Mouse (Mus musculus): ENCODE measurements at regions not wholly inside any gene's neighbourhood (a gene's known extent, or its start where the extent isn't known, plus 50 kb on each side); places are given as distances from the start of the nearest gene placed in this dataset.
A peak's percentile ranks its signal among the peaks of the same experiment; 100 is the strongest.

DNA sequence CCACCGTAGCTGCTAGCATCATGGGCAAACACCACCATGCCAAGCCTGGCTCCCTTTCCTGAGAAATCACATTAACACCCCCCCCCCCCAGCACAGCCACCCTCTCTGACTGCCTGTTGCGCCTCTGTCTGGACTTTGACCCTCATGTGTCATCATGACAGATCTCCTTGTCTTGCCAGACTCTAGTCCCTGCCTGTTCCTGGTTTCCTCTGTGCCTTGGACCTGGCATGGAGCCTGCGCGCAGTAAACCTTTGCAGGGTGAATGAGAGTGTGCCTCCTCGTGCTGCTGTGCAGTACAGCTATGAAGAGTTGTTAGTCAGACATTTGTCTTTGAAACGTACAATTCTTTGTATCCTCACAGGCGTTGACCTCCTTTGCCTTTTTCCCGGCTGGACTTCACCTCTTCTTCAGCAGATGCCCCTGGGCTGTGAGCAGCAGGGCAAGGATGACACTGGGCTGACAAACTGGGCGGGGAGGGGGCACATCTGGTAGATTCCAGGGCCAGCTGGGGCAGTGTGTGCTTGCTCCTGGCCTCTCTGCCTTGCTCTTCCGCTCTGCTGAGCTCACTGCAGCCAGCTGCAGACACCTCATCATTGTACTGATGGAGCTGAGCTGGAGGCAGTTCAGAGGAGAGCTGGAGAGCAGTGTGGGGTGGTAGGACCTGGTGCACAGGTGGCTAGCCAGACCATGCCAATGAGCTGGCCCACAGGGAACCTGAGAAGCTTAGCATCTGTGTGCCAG is 134.2 kb upstream of the Pja1 start:
- intact Hi-C loops (cut with DNase I): no loop called here
- H3K36me3 ChIP-seq (ENCODE audit: control insufficient read depth, insufficient read depth, low read length): no peaks in the 10 kb centered on the region
- H3K27ac ChIP-seq: no peak overlapping the region
- H3K79me2 ChIP-seq (replicated peaks; ENCODE audit: control insufficient read depth, insufficient read depth, low read length): no peaks in the 10 kb centered on the region
- WGBS: 71% methylated on average over 10 of the region's 10 CpGs
- H3K9ac ChIP-seq (ENCODE audit: low read depth, low read length): no peak overlapping the region
- DNase-seq: no peak
- no peaks in the 10 kb centered on the region; the same call in 1 of the 2 replicates for H3K4me1 ChIP-seq (ENCODE audit: control insufficient read depth, insufficient read depth, low read length)
- no peak for TF ChIP-seq EP300 (IDR thresholded peaks at IDR 0.05; ENCODE audit: insufficient read depth, low read depth, low read length)
- no peak for TF ChIP-seq CTCF (IDR thresholded peaks at IDR 0.05)
- no peak for TF ChIP-seq POLR2A (IDR thresholded peaks at IDR 0.05; ENCODE audit: insufficient read depth, low read depth, low read length)
- H3K4me3 ChIP-seq: no peak overlapping the region
- H3K27me3 ChIP-seq (ENCODE audit: control insufficient read depth, insufficient read depth, low read length): no peaks in the 10 kb centered on the region

DNA sequence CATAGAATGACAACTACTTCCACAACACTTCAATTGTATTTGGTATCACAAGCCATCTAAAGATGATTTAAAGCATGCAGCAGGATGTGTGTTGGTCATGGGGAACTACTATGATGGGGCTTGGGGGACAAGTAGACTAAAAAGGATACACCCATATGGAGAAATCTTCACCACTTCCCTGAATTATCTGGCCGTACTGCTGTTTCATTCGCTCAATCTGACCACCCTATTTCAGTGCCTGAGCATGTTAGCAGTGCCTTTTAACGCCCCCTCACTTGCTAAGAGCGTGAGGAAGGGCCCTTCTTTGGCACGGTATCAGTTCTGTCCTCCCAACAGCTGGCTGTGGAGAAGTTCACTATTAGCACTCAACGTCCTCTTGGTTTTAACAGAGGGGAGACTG is 132.6 kb upstream of the Pja1 start:
- Histone ChIP-seq H3K79me2 (replicated peaks; ENCODE audit: control insufficient read depth, insufficient read depth, low read length) (no peaks in the 10 kb centered on the region), H3K9ac (ENCODE audit: low read depth, low read length) (no peak overlapping the region), H3K4me3 (no peak overlapping the region), H3K27me3 (ENCODE audit: control insufficient read depth, insufficient read depth, low read length) (no peaks in the 10 kb centered on the region), H3K4me1 (ENCODE audit: control insufficient read depth, insufficient read depth, low read length) (no peaks in the 10 kb centered on the region; the same call in 1 of the 2 replicates), H3K36me3 (ENCODE audit: control insufficient read depth, insufficient read depth, low read length) (no peaks in the 10 kb centered on the region), H3K27ac (no peak overlapping the region)
- no peak for TF ChIP-seq CTCF (IDR thresholded peaks at IDR 0.05)
- no peak for TF ChIP-seq EP300 (IDR thresholded peaks at IDR 0.05; ENCODE audit: insufficient read depth, low read depth, low read length)
- TF ChIP-seq POLR2A (IDR thresholded peaks at IDR 0.05; ENCODE audit: insufficient read depth, low read depth, low read length): no peak
- 57% methylated on average over 6 of the region's 6 CpGs for WGBS
- no peak for DNase-seq
- intact Hi-C loops (cut with DNase I): no loop called here

DNA sequence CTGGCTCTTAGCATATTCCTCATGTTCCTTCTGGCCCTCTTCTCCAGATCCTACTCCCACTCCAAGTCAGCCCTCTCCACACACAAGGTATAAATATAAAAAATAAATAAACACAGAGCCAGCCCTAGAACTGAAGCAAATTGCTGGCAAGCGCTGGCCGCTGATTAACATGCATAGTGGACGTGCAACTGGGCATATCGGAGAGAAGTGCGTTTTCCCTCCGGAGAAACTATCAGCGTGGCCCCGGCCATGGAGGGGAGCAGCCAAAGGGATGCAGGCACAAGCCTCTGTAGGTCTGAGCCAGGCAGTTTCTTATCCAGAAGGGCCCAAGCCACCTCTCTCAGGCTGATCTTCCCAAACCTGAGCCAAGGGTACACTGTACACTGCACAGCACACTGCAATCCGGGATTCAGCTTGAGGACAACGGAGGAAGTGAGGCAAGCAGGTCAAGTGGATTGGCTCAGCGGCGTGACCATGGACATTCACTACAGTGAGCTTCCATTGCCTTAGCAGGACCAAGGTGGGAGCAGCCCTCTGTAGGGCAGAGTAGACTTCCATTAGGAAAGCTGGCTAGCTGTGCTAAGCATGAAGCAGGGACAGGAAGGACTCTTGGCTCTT is 131.3 kb upstream of the Pja1 start:
- 86% methylated on average over 12 of the region's 12 CpGs for WGBS
- H3K4me3 ChIP-seq: no peak overlapping the region
- no peak for DNase-seq
- no peaks in the 10 kb centered on the region for H3K27me3 ChIP-seq (ENCODE audit: control insufficient read depth, insufficient read depth, low read length)
- intact Hi-C loops (cut with DNase I): no loop called here
- no peak overlapping the region for H3K27ac ChIP-seq
- no peak overlapping the region for H3K9ac ChIP-seq (ENCODE audit: low read depth, low read length)
- no peak for TF ChIP-seq CTCF (IDR thresholded peaks at IDR 0.05)
- no peak for TF ChIP-seq EP300 (IDR thresholded peaks at IDR 0.05; ENCODE audit: insufficient read depth, low read depth, low read length)
- TF ChIP-seq POLR2A (IDR thresholded peaks at IDR 0.05; ENCODE audit: insufficient read depth, low read depth, low read length): no peak
- no peaks in the 10 kb centered on the region for H3K36me3 ChIP-seq (ENCODE audit: control insufficient read depth, insufficient read depth, low read length)
- H3K4me1 ChIP-seq (ENCODE audit: control insufficient read depth, insufficient read depth, low read length): no peaks in the 10 kb centered on the region; the same call in 1 of the 2 replicates
- H3K79me2 ChIP-seq (replicated peaks; ENCODE audit: control insufficient read depth, insufficient read depth, low read length): no peaks in the 10 kb centered on the region

DNA sequence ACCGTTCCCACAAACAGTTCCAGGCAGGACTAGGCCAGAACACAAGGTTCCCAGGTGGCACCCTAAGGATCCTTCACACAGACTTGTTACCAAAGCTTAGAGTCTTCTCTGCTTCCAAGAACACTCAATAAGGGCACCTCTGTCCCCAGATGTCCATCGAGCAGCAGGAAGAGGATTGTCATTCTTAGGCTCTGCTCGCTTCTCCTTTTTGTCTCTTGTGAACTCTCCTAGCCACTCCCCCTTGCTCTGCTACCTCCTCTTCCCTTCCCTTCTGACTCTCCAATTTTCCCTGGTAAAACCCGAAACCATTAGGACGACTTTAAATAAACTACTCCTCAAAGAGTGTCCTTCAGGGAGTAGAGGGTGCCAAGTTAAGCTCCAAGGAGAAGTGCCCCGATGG is 124.4 kb upstream of the Pja1 start:
- Histone ChIP-seq H3K27ac (no peak overlapping the region), H3K4me3 (no peak overlapping the region), H3K9ac (ENCODE audit: low read depth, low read length) (no peak overlapping the region), H3K36me3 (ENCODE audit: control insufficient read depth, insufficient read depth, low read length) (no peaks in the 10 kb centered on the region), H3K27me3 (ENCODE audit: control insufficient read depth, insufficient read depth, low read length) (no peaks in the 10 kb centered on the region), H3K79me2 (replicated peaks; ENCODE audit: control insufficient read depth, insufficient read depth, low read length) (no peaks in the 10 kb centered on the region), H3K4me1 (ENCODE audit: control insufficient read depth, insufficient read depth, low read length) (no peaks in the 10 kb centered on the region)
- peak in 1 of 2 experiments; percentile 9 for DNase-seq
- WGBS: 75% methylated on average over 6 of the region's 6 CpGs
- TF ChIP-seq CTCF (IDR thresholded peaks at IDR 0.05) (no peak), EP300 (IDR thresholded peaks at IDR 0.05; ENCODE audit: insufficient read depth, low read depth, low read length) (no peak), POLR2A (IDR thresholded peaks at IDR 0.05; ENCODE audit: insufficient read depth, low read depth, low read length) (no peak)
- intact Hi-C loops (cut with DNase I): no loop called here

DNA sequence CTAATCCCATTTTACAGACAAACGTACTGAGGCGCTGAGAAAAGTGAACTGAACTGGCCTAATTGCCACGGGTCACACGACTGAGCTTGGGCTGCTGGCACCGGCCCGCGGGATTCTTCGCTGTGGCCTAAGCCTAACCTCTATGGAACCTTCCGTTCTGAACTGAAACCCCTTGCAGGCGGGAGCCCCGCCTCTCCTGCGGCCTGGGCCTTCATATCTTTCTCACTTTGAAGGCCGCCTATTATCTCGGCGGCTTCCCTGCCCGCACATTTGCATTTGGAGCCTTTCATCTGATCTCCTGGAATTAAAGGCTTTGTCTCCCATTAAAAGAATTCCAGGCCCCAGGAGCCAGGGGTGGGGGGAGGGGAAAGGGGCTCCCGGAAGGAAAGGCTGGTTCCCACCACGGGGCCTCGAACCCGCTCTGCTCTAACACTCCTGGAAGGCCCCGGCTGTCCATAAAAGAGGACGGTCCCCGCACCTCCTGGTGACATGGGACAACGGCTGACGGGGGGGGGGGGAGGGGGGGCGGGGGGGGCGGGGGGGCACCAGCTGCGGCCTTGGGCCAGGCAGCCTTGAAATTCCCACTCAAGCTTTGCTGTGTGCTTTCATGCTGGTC is 122.9 kb upstream of the Pja1 start:
- Histone ChIP-seq H3K79me2 (replicated peaks; ENCODE audit: control insufficient read depth, insufficient read depth, low read length) (no peaks in the 10 kb centered on the region), H3K9ac (ENCODE audit: low read depth, low read length) (no peak overlapping the region), H3K27ac (no peak overlapping the region), H3K36me3 (ENCODE audit: control insufficient read depth, insufficient read depth, low read length) (no peaks in the 10 kb centered on the region), H3K4me3 (no peak overlapping the region), H3K27me3 (ENCODE audit: control insufficient read depth, insufficient read depth, low read length) (no peaks in the 10 kb centered on the region), H3K4me1 (ENCODE audit: control insufficient read depth, insufficient read depth, low read length) (no peaks in the 10 kb centered on the region)
- no peak for TF ChIP-seq POLR2A (IDR thresholded peaks at IDR 0.05; ENCODE audit: insufficient read depth, low read depth, low read length)
- TF ChIP-seq EP300 (IDR thresholded peaks at IDR 0.05; ENCODE audit: insufficient read depth, low read depth, low read length): no peak
- no peak for TF ChIP-seq CTCF (IDR thresholded peaks at IDR 0.05)
- WGBS: 38% methylated on average over 23 of the region's 28 CpGs
- no peak for DNase-seq
- intact Hi-C loops (cut with DNase I): no loop called here

DNA sequence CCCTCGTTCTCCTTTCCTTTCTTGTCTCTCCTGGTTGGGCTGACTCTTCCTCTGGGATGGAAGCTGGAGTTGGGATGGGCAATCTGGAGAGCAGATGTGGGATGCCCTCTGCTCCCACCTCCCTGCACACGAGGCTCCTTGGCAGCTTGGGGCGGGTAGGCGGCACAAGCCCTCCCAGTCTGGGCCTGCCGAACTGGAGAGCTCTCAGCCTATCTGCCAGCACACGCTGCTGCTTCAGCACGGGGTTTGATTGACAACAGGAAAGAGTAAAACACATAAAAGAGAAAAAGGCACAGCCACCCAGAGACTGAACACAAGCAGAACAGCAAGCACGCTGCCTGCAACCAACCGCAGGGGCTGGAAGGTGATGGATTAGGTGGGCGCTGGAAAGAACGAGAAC is 121.9 kb upstream of the Pja1 start:
- Histone ChIP-seq H3K36me3 (ENCODE audit: control insufficient read depth, insufficient read depth, low read length) (no peaks in the 10 kb centered on the region), H3K9ac (ENCODE audit: low read depth, low read length) (no peak overlapping the region), H3K27ac (no peak overlapping the region), H3K4me3 (no peak overlapping the region), H3K27me3 (ENCODE audit: control insufficient read depth, insufficient read depth, low read length) (no peaks in the 10 kb centered on the region), H3K79me2 (replicated peaks; ENCODE audit: control insufficient read depth, insufficient read depth, low read length) (no peaks in the 10 kb centered on the region), H3K4me1 (ENCODE audit: control insufficient read depth, insufficient read depth, low read length) (no peaks in the 10 kb centered on the region)
- no peak for TF ChIP-seq CTCF (IDR thresholded peaks at IDR 0.05)
- TF ChIP-seq POLR2A (IDR thresholded peaks at IDR 0.05; ENCODE audit: insufficient read depth, low read depth, low read length): no peak
- TF ChIP-seq EP300 (IDR thresholded peaks at IDR 0.05; ENCODE audit: insufficient read depth, low read depth, low read length): no peak
- DNase-seq: no peak
- intact Hi-C loops (cut with DNase I): no loop called here
- 79% methylated on average over 11 of the region's 11 CpGs for WGBS

Measured in heart, adult 2 months (tissue).